Mouse (Mus musculus) stomach, embryonic 14.5 days (tissue): ENCODE data around the gene Snapc1. TPM values are rescaled to one million over a fixed set of nuclear protein-coding genes. Genes with fewer than 3 reads are reported as not detected.

Source experiments
- ATAC-seq: fragments of 200-750 bp; cut with Nextera tagmentation; 2 replicates; pipeline ENCODE4 v1.8.0; 2017; ENCODE audit warnings: low read depth, moderate TSS enrichment; ENCODE audit not compliant: insufficient number of reproducible peaks, insufficient read depth, low FRiP score
- H3K27ac ChIP-seq: fragments of 300-500 bp; sonication (generic); 2 replicates; pipeline ENCODE4 v1.5.1; 2014; ENCODE audit warnings: mild to moderate bottlenecking, low read length, moderate library complexity, mixed read lengths
- H3K27me3 ChIP-seq: fragments of 300-500 bp; sonication (generic); 2 replicates; pipeline ENCODE4 v1.6.1; 2014; ENCODE audit warnings: low read length, control low read depth, mixed read lengths; ENCODE audit not compliant: control insufficient read depth, insufficient read depth
- H3K36me3 ChIP-seq: fragments of 300-500 bp; sonication (generic); 2 replicates; pipeline ENCODE4 v1.6.1; 2014; ENCODE audit warnings: mild to moderate bottlenecking, control low read depth, low read length, moderate library complexity, mixed read lengths; ENCODE audit not compliant: control insufficient read depth, insufficient read depth
- H3K4me1 ChIP-seq: fragments of 300-500 bp; sonication (generic); 2 replicates; pipeline ENCODE4 v1.6.1; 2014; ENCODE audit warnings: low read length, control low read depth, mixed read lengths; ENCODE audit not compliant: control insufficient read depth, insufficient read depth
- H3K4me2 ChIP-seq: fragments of 300-500 bp; sonication (generic); replicated peaks from 2 replicates; pipeline ENCODE4 v1.6.1; 2014; ENCODE audit warnings: low read depth, low read length, control low read depth
- H3K4me3 ChIP-seq: fragments of 300-500 bp; sonication (generic); 2 replicates; pipeline ENCODE4 v1.5.1; 2014; ENCODE audit warnings: low read depth, low read length, control low read depth
- H3K9ac ChIP-seq: fragments of 300-500 bp; sonication (generic); replicated peaks from 2 replicates; pipeline ENCODE4 v1.6.1; 2014; ENCODE audit warnings: low read depth, mild to moderate bottlenecking, control low read depth, low read length, moderate library complexity, mixed read lengths
- H3K9me3 ChIP-seq: fragments of 300-500 bp; sonication (generic); 2 replicates; pipeline ENCODE4 v1.6.1; 2016; ENCODE audit warnings: low read depth, low read length, control low read depth; ENCODE audit not compliant: control insufficient read depth
- WGBS: fragments of 180-500 bp; shearing (Covaris S2); extraction: QIAGEN DNeasy Blood & Tissue Kit; methylation state at CpG from one replicate; pipeline ENCODE4 v1.1.7; 2014; 5-methylcytosine and 5-hydroxymethylcytosine counted together
- polyA plus RNA-seq: library from polyadenylated mRNA; unstranded; fragments of >200 nt; fragmentation: Nextera tagmentation; extraction: Ambion mirVana; gene quantifications from 2 replicates; pipeline ENCODE4 v1.2.1, GENCODE M21; 2014

The Snapc1 gene
- polyA plus RNA-seq, 1 experiment from 2014 or later = 22.4 TPM

- WGBS = 9% methylated on average over 46 of the region's 46 CpGs
- H3K36me3 ChIP-seq = peaks cover 12% of the 10 kb centered on the region; the same call in 1 of the 2 replicates
- ATAC-seq = peak; percentile 80; the same call in 1 of the 2 replicates
- peaks cover 5% of the 10 kb centered on the region; the same call in 1 of the 2 replicates for H3K4me1 ChIP-seq
- no peak overlapping the region for H3K9ac ChIP-seq
- peak overlapping the region; percentile 32 for H3K4me3 ChIP-seq
- H3K27ac ChIP-seq = no peak overlapping the region
- H3K4me2 ChIP-seq = peak overlapping the region; percentile 72
- no peaks in the 10 kb centered on the region for H3K9me3 ChIP-seq
- H3K27me3 ChIP-seq = no peaks in the 10 kb centered on the region
These were observed 14.8 kb upstream of the Snapc1 start for GRCm38 (mm10) chr12:73949318-73950058.

DNA sequence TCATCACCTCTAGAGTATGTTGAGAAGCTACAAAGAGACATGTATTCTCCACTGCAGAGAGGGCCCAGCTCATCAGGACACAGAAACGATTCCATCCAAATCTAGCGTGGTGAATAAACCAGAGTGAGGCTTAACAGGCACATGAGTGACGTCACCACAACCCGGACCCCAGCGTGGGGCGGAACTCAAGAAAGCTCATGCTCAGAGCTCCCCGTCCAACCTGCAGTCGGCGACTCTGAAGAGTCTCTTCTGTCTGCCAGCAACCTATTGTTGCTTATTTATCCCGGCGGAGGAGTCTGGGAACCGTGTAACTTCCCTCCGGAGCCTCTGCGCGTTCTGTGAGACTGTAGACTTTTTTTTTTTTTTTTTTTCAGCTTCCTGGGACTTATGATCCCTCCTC lies 11.4 kb upstream of the Snapc1 start:
- Histone ChIP-seq H3K27me3 (no peaks in the 10 kb centered on the region), H3K27ac (no peak overlapping the region), H3K9me3 (no peaks in the 10 kb centered on the region), H3K4me1 (peaks cover 5% of the 10 kb centered on the region; the same call in 1 of the 2 replicates), H3K4me3 (peak overlapping the region; percentile 20), H3K4me2 (peak overlapping the region; percentile 49), H3K36me3 (peaks cover under 1% of the 10 kb centered on the region; the same call in 1 of the 2 replicates), H3K9ac (no peak overlapping the region)
- 14% methylated on average over 15 of the region's 15 CpGs for WGBS
- ATAC-seq = no peak; the same call in 1 of the 2 replicates

DNA sequence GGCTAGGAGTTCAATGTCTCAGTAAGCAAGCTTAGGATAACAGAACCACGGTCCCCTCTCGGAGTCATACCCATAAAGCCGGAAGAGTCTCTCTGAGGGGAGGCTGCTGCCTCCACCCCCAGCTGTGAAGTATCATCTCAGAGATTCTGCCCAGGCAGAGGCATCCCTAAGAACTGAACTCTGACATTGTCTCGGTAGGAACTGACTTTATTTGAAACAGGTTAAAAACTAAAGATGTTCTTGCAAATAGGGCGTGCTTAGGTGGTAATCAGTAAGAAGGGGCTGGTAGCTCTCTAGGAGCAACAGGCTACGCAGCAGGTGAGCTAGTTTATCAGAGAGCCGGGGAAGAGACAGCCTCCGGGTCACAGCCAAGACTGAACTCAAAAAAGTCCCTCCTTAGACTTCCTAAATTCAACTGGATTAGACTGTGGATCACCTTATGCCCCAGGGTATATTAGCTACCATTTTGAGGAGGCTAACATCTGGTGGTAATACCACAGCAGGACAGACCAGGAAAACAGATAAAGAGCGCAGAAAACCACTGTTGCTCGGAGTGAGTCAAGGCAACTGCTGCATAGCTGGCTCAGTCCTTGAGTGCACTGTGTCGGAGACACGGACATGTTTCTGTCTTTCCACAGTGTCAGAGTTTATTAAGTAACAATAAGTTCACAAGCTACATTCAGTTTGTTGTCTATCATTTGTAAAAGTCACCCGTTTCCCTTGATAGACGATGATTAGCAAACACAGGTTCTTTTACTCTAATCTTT lies 10.7 kb upstream of the Snapc1 start:
- Histone ChIP-seq H3K27ac (no peak overlapping the region), H3K4me2 (peak overlapping the region; percentile 49), H3K27me3 (no peaks in the 10 kb centered on the region), H3K9ac (no peak overlapping the region), H3K4me3 (peak overlapping the region; percentile 20), H3K9me3 (no peaks in the 10 kb centered on the region), H3K4me1 (peaks cover 5% of the 10 kb centered on the region; the same call in 1 of the 2 replicates), H3K36me3 (no peaks in the 10 kb centered on the region; the same call in 1 of the 2 replicates)
- 38% methylated on average over 14 of the region's 14 CpGs for WGBS
- ATAC-seq = no peak

DNA sequence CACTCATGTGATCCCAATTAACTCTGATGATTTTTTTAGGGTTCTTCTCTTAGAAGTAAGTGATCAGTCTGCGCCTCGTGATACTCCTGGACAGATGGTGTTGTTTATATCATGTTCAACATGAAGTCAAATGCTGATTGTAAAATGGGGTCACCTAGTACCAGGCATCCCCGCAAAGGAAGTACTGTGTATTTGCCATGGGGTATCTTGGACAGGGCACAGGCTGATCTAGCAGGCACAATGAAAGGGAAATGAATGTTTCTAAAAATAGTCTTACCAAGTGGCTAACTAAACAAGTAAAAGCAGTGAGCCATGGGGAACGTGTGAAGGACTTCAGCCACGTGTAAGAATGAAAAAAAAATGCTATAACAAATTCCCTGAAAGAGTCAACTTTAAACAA lies 9.5 kb upstream of the Snapc1 start:
- H3K9ac ChIP-seq = no peak overlapping the region
- H3K27me3 ChIP-seq = no peaks in the 10 kb centered on the region
- H3K27ac ChIP-seq = no peak overlapping the region
- no peaks in the 10 kb centered on the region for H3K36me3 ChIP-seq
- H3K4me2 ChIP-seq = no peak overlapping the region
- H3K4me3 ChIP-seq = no peak overlapping the region
- no peak for ATAC-seq
- no peaks in the 10 kb centered on the region for H3K9me3 ChIP-seq
- WGBS = 53% methylated on average over 5 of the region's 5 CpGs
- peaks cover 3% of the 10 kb centered on the region; the same call in 1 of the 2 replicates for H3K4me1 ChIP-seq

GRCm38 (mm10) chr12:73957676-73958075 lies 6.6 kb upstream of the Snapc1 start:
- H3K36me3 ChIP-seq = no peaks in the 10 kb centered on the region
- H3K9me3 ChIP-seq = no peaks in the 10 kb centered on the region
- no peak overlapping the region for H3K9ac ChIP-seq
- peaks cover 3% of the 10 kb centered on the region; the same call in 1 of the 2 replicates for H3K4me1 ChIP-seq
- WGBS = 33% methylated on average over 3 of the region's 3 CpGs
- no peak overlapping the region for H3K4me3 ChIP-seq
- H3K4me2 ChIP-seq = no peak overlapping the region
- ATAC-seq = no peak
- H3K27ac ChIP-seq = no peak overlapping the region
- no peaks in the 10 kb centered on the region for H3K27me3 ChIP-seq

DNA sequence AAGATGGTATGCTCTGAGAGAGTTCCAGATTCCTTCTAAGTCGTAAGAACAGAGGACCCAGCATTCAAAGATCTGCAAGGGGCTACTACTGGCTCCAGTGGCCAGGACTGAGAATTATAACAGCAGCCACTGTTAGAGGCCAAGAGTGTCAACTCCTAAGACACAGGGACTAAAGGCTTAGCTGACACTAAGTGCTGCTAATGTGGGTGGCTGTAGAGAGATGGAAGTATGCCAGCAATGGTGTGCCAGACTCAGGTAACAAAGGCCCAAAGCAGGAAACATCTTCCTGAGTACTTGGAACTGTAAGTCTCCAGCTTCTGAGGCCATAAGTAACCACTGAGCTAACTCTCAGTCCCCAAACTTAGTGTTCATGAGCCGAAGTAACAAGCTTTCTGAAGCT lies 5.5 kb upstream of the Snapc1 start:
- Histone ChIP-seq H3K27me3 (no peaks in the 10 kb centered on the region), H3K4me2 (no peak overlapping the region), H3K4me1 (no peaks in the 10 kb centered on the region), H3K9ac (no peak overlapping the region), H3K36me3 (no peaks in the 10 kb centered on the region), H3K4me3 (no peak overlapping the region), H3K9me3 (no peaks in the 10 kb centered on the region), H3K27ac (no peak overlapping the region)
- WGBS = 84% methylated on average over 2 of the region's 2 CpGs
- no peak for ATAC-seq

- WGBS = 95% methylated on average over 8 of the region's 8 CpGs
- peaks cover 45% of the 10 kb centered on the region for H3K36me3 ChIP-seq
- H3K9ac ChIP-seq = no peak overlapping the region
- H3K9me3 ChIP-seq = 0 out of 2 replicates have a peak, but pooled peaks cover 4% of the 10 kb centered on the region
- H3K4me2 ChIP-seq = no peak overlapping the region
- no peak for ATAC-seq
- H3K27ac ChIP-seq = no peak overlapping the region
- peaks cover 6% of the 10 kb centered on the region for H3K4me1 ChIP-seq
- no peak overlapping the region for H3K4me3 ChIP-seq
- no peaks in the 10 kb centered on the region for H3K27me3 ChIP-seq
These were observed 4.9 kb downstream of the Snapc1 start for GRCm38 (mm10) chr12:73969142-73969541.

DNA sequence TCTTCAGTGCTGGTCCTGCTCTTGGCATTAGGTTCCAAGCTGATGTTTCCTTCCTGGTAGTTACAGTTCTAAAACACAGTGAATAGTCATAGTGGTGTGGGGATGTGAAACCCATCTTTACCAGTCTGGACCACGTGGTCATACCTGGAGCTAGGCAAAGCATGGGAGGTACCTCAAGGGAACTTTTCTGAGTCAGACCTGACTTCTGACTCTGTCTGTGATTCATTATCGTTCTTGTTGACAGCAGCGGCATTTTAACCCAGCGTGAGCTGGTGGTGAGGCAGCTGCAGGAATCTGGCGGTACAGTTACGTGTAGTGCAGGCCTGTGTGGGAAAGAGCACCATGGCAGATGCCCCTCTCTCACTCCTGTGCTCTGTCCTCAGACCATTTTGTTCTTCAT lies 10.3 kb downstream of the Snapc1 start:
- H3K4me1 ChIP-seq = no peaks in the 10 kb centered on the region
- H3K27me3 ChIP-seq = no peaks in the 10 kb centered on the region
- no peak overlapping the region for H3K27ac ChIP-seq
- H3K4me3 ChIP-seq = no peak overlapping the region
- H3K9ac ChIP-seq = no peak overlapping the region
- 83% methylated on average over 6 of the region's 6 CpGs for WGBS
- H3K9me3 ChIP-seq = 0 out of 2 replicates have a peak, but pooled peaks cover 4% of the 10 kb centered on the region
- ATAC-seq = no peak
- no peak overlapping the region for H3K4me2 ChIP-seq
- peaks cover 64% of the 10 kb centered on the region for H3K36me3 ChIP-seq
